Mouse (Mus musculus) retina, postnatal 7 days (tissue): ENCODE measurements around the gene Wdr86.
"Not testable (repeated sequence)": the region's sequence is repeated elsewhere in the genome, so short reads cannot be mapped to it uniquely, and the experiment has no call there.

Experiments used
- DNase-seq: peaks from one replicate; pipeline ENCODE4 v3.0.0-alpha.2; 2012; ENCODE audit warnings: low read depth, low spot score

The Wdr86 gene

GRCm38 (mm10) chr5:24733134-24733533 lies 2.6 kb upstream of the Wdr86 start:
- DNase-seq: no peak

- no peak for DNase-seq
These were observed 459 bp upstream of the Wdr86 start for GRCm38 (mm10) chr5:24730986-24731385.

GRCm38 (mm10) chr5:24729797-24730487 lies 585 bp downstream of the Wdr86 start:
- DNase-seq: no peak

GRCm38 (mm10) chr5:24726901-24727836 lies 3.4 kb downstream of the Wdr86 start:
- DNase-seq: peak; percentile 29

- DNase-seq: no peak
These were observed 4.6 kb downstream of the Wdr86 start for GRCm38 (mm10) chr5:24725897-24726296.

- DNase-seq: no peak
These were observed 5.7 kb downstream of the Wdr86 start for GRCm38 (mm10) chr5:24724805-24725204.

GRCm38 (mm10) chr5:24724270-24724634 lies 6.3 kb downstream of the Wdr86 start:
- no peak for DNase-seq

GRCm38 (mm10) chr5:24723527-24724269 lies 6.8 kb downstream of the Wdr86 start:
- no peak for DNase-seq

- DNase-seq: no peak
These were observed 10.7 kb downstream of the Wdr86 start for GRCm38 (mm10) chr5:24719852-24720251.

- no peak for DNase-seq
These were observed 12.5 kb downstream of the Wdr86 start for GRCm38 (mm10) chr5:24718076-24718475.

- no peak for DNase-seq
These were observed 16.5 kb downstream of the Wdr86 start for GRCm38 (mm10) chr5:24713987-24714386.

- no peak for DNase-seq
These were observed 17.3 kb downstream of the Wdr86 start for GRCm38 (mm10) chr5:24713199-24713598.

- DNase-seq: no peak
These were observed 18.9 kb downstream of the Wdr86 start for GRCm38 (mm10) chr5:24711615-24712014.

- DNase-seq: no peak
These were observed 20.6 kb downstream of the Wdr86 start for GRCm38 (mm10) chr5:24709962-24710361.

GRCm38 (mm10) chr5:24704615-24705014 lies 25.9 kb downstream of the Wdr86 start:
- DNase-seq: no peak

- DNase-seq: no peak
These were observed 29.3 kb downstream of the Wdr86 start for GRCm38 (mm10) chr5:24701271-24701670.

- DNase-seq: no peak
These were observed 33.8 kb downstream of the Wdr86 start for GRCm38 (mm10) chr5:24696704-24697103.

GRCm38 (mm10) chr5:24687696-24688095 lies 42.8 kb downstream of the Wdr86 start:
- no peak for DNase-seq

- not testable (repeated sequence) for DNase-seq
These were observed 43.7 kb downstream of the Wdr86 start for GRCm38 (mm10) chr5:24686671-24687420.

- no peak for DNase-seq
These were observed 44.4 kb downstream of the Wdr86 start for GRCm38 (mm10) chr5:24686176-24686575.

GRCm38 (mm10) chr5:24685366-24686093 lies 45.0 kb downstream of the Wdr86 start, which contains the start of gene Nub1:
TSS of gene Nub1 (plus strand) at chr5:24685532.
- peak; percentile 99 for DNase-seq
